Mouse (Mus musculus): ENCODE measurements around the gene Mrpl54.

DNA sequence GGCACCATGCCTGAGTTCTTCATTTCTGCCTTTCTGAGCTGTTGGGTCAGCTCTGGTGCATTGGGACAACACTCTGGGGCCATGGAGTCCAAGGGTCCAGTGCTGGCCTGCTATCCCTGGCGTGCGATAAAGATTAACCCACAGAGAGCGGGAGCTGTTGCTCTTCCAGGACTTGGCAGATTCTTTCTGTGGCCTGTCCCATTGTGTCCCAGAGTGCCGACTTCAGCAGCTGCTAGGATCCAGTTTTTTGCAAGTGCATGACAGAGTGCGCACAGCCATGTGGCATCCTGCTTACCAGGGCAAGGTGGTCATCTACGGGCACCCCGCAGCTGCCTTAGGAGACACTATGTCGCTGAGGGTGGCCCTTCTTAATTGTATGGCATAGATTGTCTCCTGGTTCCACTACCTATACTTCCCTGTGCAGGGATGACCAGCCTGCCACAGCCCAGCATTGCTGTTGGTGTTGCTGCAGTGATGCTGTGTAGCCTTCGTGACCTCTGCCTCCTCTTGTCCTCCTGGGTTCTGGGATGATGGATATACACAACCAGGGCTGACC, 33.7 kb upstream of the Mrpl54 start:
- no peak for TF ChIP-seq CTCF (IDR thresholded peaks at IDR 0.05; ENCODE audit: extremely low read depth, insufficient read length, insufficient replicate concordance, low read depth, low read length)
- TF ChIP-seq POLR2A (IDR thresholded peaks at IDR 0.05; ENCODE audit: low read depth, low read length): no peak

Measured in small intestine, adult 2 months (tissue).